Mouse (Mus musculus): ENCODE measurements around the gene Map4k2. TPM values are rescaled to one million over a fixed set of nuclear protein-coding genes. Genes with fewer than 3 reads are reported as not detected.

Map4k2 gene
- total RNA-seq, 2 experiments from 2014 or later = 72.1 to 80.9 TPM

Small RNA genes within 50 kb of the gene (microRNA-seq; reads per million reads assigned to microRNA genes)
- gene Mir6989 = 8.3 reads per million, percentile 27 among the genes with 10 or more reads in this experiment

Other genes starting within 250 kb of the Map4k2 start
- gene AC131692.1, start 246.7 kb upstream of the Map4k2 start, total RNA-seq (2021) = not detected
- under 1 TPM; 0.13 to 0.18 TPM for gene Naaladl1, start 235.4 kb upstream of the Map4k2 start, total RNA-seq (2021)
- gene Sac3d1, start 222.5 kb upstream of the Map4k2 start, total RNA-seq (2021) = 10 to 100 TPM; 23.0 to 24.7 TPM
- gene Snx15, start 212.8 kb upstream of the Map4k2 start, total RNA-seq (2021) = 10 to 100 TPM; 39.1 to 41.3 TPM
- gene Batf2, start 200.2 kb upstream of the Map4k2 start, total RNA-seq (2021) = under 1 TPM in 1 of 2 experiments, not detected in 1; 0.43 TPM
- gene Arl2, start 199.6 kb upstream of the Map4k2 start, total RNA-seq (2021) = 10 to 100 TPM; 58.2 to 59.9 TPM
- gene Majin, start 156.7 kb upstream of the Map4k2 start, total RNA-seq (2021) = not detected
- gene Gpha2, start 114.8 kb upstream of the Map4k2 start, total RNA-seq (2021) = not detected
- gene Ppp2r5b, start 105.3 kb upstream of the Map4k2 start, total RNA-seq (2021) = 100 to 1,000 TPM; 214 to 224 TPM
- gene Atg2a, start 99.5 kb upstream of the Map4k2 start, total RNA-seq (2021) = 10 to 100 TPM; 32.9 to 34.9 TPM
- 10 to 100 TPM; 45.0 to 49.0 TPM for gene Ehd1, start 64.4 kb upstream of the Map4k2 start, total RNA-seq (2021)
- gene Cdc42bpg, start 34.7 kb upstream of the Map4k2 start, total RNA-seq (2021) = 1 to 10 TPM; 2.6 to 4.8 TPM
- 10 to 100 TPM; 65.8 to 66.4 TPM for gene Men1, start 6.2 kb upstream of the Map4k2 start, total RNA-seq (2021)
- gene Sf1, start 22.6 kb downstream of the Map4k2 start, total RNA-seq (2021) = 100 to 1,000 TPM; 178 to 194 TPM
- gene Pygm, start 43.3 kb downstream of the Map4k2 start, total RNA-seq (2021) = 10 to 100 TPM; 17.0 to 17.1 TPM
- 100 to 1,000 TPM; 179 to 190 TPM for gene Rasgrp2, start 58.2 kb downstream of the Map4k2 start, total RNA-seq (2021)
- 100 to 1,000 TPM; 809 to 835 TPM for gene Nrxn2, start 77.6 kb downstream of the Map4k2 start, total RNA-seq (2021)
- under 1 TPM; 0.28 to 0.51 TPM for gene Slc22a12, start 201.9 kb downstream of the Map4k2 start, total RNA-seq (2021)